Mouse (Mus musculus): Measurements from ENCODE around the gene Sugp2.

GRCm38 (mm10) chr8:70215092-70215491 is 18.9 kb upstream of the Sugp2 start:
- TF ChIP-seq POLR2A (IDR thresholded peaks at IDR 0.05; ENCODE audit: low read depth, low read length) (no peak), CTCF (IDR thresholded peaks at IDR 0.05; ENCODE audit: extremely low read depth, insufficient read depth, insufficient read length, insufficient replicate concordance) (no peak)

All from spleen, adult 2 months (tissue).